Mouse (Mus musculus) thymus, postnatal 0 days (tissue): ENCODE data around the gene Lig4. TPM values are rescaled to one million over a fixed set of nuclear protein-coding genes. Genes with fewer than 3 reads are reported as not detected.

Experiments
- DNase-seq: peaks from one replicate; pipeline ENCODE4 v3.0.0-alpha.2; 2015; ENCODE audit warnings: low spot score
- polyA plus RNA-seq: library from polyadenylated mRNA; unstranded; fragments of >200 nt; fragmentation: Nextera tagmentation; extraction: Ambion mirVana; gene quantifications from 2 replicates; pipeline ENCODE4 v1.2.1, GENCODE M21; 2015

Gene Lig4
- polyA plus RNA-seq, result 34.4 and 36.5 TPM in 2 replicates

DNA sequence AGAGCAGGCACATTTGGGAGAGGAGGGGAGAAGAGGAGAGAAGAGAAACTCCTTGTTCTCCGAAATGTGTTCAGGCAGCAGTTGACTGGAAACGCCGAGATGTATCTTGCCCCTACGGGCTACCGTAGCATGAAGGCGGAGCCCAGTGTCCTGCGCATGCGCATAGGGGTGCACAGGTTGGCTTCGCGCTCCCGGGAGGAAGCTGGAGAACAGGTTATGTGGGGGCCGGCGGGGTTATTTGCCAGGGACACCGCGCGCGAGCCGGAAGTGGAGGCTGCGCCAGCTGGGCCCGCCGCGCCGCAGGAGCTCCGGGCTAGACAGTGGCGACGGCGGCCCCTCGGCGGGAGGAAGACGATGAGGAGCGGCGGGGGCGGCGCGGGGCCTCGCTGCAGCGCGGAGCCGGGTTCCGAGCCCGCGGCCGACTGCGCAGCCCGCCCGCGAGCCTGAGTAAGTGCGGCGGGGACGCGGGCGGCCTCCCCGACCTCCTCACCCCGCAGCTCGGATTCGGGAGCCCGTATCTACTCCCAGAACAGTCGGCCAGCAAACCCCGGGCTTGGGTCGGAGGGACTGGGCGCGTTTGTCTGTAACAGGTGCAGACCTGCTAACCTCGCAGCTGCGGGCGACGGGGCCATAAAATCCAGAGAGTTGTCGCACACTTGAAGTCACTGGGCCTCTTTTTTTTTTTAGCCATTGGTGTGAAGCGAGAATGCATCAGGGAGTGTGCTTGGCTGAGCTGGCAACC, at the start of gene Lig4, which contains the start of gene Abhd13:
Gene Lig4 (minus strand): TSS at position 114 of the 742 bp plus-strand sequence.
Gene Abhd13 (plus strand): TSS at position 135 of the 742 bp plus-strand sequence.
- DNase-seq, result peak; percentile 99

DNA sequence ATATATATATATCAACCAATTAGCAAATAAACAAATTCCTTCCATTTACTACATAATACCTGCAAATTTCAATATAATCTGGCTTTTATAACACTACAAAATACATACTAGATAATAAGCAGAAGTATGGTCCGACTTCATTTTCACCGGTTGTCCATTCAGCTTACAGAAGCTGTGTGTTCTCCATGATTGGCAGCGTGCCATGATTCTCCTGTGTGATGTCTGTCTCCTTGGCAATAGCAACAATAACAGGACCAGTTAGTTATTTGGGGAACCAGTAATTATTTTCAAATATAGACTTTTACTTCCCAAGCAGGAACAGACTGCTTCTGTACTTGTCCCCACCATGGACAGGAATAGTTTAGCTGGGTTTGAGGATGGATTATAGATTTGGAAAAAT, 39.7 kb upstream of the Lig4 start:
- DNase-seq, result no peak

DNA sequence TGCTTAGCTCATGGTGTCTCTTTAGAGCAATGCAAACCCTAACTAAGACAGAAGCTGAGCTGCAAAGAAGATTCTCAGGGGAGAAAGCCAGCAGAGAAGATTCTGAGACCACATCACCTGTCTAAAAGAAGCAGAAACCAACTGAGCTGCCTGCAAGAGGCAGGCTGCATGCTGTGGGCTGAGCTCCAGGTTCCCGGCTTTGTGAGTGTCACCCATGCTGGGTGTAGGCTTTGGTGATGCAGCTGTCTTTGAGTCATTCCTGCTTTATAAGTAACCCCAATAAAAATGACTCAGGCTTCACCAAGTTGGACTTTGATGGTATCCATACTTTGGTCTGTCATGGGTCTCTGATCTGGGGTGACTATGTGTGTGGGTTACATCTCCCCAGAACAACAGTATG, 38.8 kb upstream of the Lig4 start:
- no peak for DNase-seq

DNA sequence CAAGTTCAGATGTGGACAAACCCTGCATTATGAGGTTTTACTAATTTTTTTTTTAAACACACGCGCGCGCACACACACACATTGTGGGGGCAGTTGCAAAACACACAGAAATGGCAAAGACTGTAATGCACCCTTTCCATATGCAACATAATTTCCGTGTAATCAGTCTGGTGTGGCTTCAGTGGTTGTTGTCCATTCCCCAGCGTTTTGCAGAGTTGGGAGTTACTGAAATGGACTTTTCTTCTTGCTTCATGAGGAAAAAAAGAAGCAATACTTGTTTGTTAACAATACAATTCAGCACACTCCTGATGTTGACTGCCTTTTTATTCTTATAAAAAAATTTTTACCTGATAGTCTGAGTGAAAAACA, 30.2 kb upstream of the Lig4 start:
- no peak for DNase-seq

DNA sequence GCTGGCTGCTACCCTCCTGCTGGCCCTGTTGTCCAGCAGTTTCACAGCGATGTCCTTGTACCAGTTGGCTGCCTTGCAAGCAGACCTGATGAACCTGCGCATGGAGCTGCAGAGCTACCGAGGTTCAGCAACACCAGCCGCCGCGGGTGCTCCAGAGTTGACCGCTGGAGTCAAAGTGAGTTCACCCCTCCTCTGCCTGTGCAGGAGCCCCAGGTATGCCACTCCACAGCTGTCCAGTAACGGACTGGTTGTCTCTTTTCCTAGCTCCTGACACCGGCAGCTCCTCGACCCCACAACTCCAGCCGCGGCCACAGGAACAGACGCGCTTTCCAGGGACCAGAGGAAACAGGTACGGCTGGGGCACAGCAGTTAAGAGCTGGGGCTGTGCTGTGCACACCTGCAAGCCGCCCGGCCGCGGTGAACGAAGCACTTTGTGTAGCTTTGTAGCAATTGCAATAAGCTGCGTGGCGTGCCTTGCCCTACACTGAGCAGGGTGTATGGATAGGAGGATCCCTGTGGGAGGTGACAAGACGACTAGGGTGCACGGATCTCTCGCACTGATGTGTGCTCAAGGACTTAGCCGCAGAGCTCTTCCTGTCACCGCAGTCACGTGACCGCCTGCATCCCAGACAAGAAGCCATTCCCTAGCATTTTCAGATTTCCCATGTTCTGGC, 29.6 kb upstream of the Lig4 start:
- no peak for DNase-seq

DNA sequence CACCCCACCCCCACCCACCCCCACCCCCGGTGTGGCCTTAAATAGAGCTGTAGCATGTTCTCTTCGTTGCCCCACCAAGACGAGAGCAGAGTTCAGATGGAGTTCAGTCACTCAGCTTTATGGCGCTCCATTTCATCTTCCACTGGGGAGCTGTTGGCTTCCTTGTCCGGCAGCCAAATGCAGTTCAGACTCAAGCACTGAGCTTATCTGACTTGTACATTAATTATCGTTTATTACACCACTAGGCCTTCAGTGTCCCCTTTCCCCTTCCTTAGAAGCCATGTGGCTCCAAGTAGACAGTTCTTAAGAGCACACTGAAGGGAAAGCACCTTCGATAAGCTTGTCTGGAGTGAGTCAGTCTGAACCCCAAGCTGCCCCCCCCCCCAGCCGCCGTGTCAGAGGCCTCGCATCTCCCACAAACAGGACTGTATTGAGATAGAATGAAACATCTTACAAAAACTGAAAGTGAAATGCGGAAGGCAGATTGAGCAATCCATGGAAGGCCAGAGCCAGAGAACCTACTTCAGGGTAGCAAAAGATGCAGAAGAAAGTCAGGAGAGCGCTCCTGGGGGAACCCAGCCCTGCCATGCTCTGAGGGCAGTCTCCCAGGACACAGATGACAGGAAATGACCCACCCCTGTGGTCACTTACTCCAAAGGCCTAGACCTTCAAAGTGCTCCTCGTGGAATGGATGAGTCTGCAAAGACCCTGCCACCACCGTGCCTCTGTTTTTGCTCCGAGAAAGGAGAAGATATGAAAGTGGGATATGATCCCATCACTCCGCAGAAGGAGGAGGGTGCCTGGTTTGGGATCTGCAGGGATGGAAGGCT, 28.9 kb upstream of the Lig4 start, which contains the start of gene Tnfsf13b:
Gene Tnfsf13b (plus strand): TSS at position 312 of the 830 bp plus-strand sequence.
- no peak for DNase-seq

DNA sequence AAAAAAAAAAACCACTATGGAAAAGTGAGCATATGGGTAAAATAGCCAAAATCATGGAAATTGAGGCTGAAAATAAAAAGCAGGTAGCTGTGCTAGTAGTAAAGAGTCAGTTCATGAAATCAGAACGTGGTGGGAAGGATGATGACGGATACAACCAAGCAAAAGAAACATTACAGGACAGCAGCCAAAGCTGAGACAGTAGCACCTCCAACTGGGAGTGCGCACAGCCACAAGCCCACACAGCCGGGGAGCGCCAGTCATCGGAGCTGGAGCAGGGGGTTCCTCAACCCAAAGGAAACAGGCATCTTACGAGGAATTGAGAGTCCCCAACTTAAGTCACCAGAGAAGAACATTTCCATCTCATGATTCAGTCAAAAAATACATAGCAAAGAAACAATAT, 26.6 kb upstream of the Lig4 start:
- no peak for DNase-seq

DNA sequence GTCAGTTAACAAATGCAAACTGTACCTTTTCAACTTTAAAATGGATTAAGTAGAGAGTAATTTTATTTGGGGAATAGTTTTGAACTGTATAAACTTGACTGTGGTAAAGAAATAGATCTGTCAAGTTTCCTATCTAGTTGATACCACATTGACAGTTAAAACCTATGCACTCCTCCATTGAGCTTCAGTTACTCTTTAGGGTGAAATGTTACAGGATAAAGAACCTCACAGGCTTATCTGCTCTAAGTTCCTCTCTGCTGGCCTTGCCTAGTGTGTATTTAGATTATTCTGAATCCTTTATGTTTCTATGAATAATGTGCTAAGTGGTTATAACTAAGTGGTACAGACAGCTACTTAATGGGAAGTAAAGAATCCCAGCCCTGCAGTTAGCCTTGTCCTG, 2.7 kb upstream of the Lig4 start:
- no peak for DNase-seq

DNA sequence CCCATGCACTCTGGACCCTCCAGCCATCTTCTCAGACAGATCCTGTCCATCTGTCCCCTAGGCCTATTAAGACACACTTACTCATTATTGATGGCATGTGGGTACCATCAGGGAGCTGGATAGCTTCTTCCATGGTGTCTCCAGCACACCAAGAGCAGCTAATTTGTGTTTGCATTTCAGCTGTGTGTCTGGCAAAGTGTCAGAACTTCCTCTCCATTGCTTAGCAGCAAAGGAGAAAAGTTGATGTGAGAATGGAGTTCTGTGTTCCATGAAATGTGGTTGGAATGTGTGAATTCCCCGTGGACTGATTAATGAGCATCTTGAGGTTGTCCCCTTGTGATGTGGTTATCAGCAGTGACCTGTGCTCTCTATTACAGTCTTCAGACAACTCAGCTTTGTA, 2.3 kb upstream of the Lig4 start:
- no peak for DNase-seq

DNA sequence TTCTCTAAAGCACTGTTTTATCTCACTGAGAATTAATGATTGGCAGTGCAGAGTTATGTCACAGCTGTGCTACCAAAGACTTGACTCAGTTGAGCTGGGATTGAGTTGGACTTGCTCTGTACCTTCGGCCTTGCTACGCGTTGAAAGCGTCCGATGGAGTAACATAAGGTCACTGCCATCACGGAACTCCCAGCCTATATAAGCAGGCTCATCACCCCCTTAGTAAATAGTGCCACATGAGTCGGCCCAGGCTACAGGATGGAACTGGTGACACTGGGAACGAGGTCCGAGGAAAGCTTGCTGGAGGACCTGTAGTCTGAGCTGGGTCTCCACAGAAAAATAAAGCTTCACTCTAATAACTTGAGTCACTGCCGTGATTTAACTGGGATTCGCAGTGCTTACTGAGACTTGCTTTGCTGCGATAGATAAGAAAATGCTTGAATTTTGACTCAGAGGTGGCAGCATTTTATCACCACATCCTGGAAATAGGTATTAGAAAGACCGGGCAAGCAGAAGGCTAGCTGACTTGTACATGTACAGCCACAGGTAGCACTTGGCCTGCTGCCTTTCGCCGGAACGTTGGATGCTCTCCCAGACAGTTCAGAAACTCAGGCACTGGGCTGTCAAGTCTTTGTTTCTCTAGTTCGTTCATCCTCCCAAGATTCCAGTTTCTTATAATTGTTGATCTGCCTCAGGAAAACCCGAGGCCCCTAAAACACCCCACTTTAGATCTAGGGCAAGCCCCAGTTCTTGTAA, 1.2 kb upstream of the Lig4 start:
- DNase-seq, result peak; percentile 9

DNA sequence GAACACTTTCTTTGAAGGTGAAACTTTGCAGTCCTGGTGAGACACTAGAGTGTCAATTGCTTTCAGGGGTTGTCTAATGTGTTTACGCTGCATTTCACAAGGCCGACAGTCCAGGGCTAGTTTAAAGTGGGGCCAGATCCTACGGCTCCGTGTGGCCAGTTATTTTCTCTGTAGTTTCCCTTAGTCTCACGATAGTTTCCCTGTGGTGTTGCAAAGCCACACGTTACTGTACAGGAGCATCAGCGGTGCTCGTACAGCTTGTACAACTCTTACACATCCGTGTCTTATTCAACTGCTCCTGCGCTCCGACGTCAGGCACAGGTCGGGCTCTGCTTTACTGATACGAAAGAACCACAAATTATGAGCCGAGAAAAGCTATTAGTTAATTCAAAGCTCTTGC, 470 bp downstream of the Lig4 start:
- DNase-seq, result peak; percentile 23

DNA sequence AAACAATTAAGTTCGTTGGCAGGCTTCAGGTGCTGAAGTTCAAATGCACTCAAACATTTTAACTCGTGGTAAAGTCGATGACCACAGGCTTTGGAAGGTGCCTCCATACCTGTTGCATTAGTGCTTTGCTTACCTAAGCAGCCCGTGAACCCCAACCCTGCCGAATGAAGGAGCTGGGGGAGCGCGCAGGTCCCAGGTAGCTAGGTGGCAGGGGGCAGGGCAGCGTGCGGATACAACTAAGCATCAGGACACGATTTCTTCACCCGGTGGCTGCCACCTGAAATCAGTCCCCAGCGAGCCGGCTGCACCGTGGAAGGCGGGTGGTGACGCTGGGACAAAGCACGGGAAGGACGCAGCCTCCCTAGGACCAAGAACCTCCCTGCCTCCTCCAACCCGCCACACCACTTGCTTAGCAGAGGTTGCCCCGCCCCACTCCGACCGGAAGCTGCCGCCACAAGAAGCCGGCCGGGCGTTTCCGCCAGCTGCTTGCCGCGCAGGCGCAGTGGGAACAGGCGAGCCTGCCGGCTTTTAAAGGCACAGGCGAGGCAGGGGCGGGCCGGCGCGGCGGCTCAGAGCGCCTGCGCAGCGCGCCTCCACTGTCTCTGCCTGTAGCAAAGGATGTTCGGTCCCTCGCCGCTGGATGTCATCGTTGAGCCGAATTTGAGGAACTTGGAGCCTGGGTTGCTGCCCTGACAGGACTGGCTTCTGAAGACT, 1.4 kb downstream of the Lig4 start:
- DNase-seq, result peak; percentile 99

DNA sequence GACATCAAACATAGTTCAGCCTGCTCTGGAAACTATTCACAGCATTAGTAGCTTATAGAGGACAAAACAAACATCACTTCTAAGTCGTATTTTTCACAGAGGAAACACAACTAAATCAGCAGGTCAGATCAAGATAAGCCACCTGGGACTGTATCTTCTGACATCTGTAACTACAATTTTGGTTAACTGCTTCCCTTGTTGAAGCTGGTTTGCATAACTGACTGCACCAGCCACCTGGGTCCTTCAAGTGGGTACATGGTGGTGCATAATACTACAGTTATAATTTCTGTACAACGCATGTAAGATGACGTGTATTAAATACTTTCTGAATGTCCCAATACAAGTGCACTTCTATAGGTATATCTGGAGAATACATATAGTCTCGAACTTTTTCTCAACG, 2.2 kb downstream of the Lig4 start:
- peak; percentile 81 for DNase-seq

DNA sequence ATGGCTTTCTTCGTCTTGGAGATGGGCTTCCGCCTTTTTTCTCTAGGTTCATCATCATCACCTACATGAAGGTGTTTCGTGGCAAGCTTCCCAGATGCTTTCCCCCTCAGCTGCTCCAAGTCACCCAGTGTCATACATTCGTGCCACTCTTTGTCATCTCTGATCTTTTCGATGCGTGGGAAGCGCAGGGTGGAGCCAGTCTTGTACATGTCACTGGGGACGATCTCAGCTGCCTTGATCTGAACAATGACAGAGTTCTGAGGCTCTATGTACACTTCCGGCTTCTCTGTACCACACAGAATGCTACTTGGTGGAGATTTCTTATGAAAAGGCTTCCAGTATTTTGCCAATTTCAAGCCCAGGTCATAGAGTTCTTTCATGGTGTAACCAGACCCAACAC, 5.6 kb downstream of the Lig4 start:
- peak; percentile 18 for DNase-seq

DNA sequence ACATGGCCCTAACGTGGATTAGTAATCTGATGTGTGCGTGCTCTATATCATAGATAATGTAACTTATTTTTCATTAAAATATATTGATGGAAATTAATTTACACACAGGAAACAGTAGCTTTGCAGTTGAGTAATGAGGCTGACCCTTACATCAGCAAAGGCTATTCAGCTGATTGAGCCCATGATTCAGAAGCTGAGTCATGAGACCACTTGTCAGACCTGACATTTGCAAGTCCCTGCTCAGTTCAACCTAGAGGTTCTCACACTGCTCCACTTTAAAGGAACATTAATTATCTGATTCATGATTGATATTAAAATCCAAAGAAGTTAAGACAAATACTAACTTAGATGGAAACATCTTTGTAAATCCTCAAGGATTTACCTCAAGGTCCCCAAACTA, 17.6 kb downstream of the Lig4 start:
- no peak for DNase-seq

DNA sequence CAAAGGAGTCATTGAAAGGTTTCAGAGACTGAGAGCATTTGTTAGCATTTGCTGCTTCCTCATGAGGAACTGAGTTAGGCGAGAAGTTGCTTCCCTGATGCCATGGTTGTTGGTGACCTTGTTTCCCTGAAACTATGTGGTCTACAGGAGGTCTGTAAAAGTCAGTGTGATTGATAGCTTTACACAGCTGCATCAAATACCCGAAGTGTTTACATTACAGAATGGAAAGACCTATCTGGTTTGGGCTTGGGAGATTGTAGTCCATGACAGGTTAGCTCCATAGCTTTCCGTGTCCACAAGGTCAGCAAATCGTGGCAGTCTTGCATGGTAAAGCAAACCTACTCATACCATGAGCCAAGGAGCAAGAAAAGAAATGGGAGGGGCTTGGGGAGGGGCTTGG, 19.1 kb downstream of the Lig4 start:
- no peak for DNase-seq

DNA sequence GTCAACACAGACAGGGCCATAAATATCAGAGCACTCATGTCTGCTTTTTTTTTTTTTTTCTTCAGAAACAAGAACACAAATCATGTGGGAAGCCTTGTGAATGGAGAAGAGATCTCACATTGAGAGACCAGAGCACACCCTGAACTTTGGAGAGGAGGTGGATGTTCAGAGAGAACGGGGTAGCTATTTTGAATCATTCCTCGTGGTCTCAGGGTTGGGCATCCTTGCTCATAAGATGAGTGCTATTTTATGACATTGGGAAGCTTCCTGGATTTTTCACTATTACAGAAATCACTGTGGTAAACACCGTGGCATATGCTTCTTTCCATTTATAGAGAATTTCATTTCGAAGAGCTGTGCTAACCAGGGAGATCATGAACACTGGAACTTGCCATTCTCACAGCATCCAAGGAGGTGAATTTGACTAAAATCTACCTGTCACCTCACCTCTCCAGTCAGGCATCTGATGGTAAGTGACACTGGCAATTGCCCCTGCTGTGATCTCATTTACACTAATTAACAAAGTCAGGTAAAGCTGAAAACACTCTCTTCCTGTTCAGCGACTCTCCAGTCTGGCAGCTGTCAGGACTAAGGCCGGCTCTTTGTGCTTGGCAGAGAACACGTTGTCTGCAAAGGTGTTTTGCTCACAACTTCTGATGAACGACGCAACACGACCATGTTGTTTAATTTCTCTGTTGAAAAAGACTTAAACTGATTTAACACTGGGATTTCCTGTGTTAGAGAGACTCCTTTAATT, 28.2 kb downstream of the Lig4 start:
- no peak for DNase-seq

DNA sequence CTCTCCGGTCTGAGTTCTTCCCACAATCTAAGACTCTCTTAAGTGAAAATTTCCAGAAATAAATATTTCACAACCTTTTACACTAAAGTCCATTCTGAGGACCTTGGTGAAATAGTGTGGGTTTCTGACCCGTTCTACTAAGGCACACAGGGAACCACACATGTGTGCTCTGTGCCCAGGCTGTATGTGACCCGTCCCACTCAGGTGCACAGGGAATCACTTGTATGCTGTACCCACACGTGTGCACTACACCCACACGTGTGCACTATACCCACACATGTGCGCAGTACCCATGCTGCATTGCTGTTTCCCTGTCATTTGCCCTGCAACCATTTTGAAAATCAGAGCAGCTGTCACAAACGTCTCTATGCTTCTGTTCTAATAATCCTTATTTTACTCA, 41.9 kb downstream of the Lig4 start:
- no peak for DNase-seq

DNA sequence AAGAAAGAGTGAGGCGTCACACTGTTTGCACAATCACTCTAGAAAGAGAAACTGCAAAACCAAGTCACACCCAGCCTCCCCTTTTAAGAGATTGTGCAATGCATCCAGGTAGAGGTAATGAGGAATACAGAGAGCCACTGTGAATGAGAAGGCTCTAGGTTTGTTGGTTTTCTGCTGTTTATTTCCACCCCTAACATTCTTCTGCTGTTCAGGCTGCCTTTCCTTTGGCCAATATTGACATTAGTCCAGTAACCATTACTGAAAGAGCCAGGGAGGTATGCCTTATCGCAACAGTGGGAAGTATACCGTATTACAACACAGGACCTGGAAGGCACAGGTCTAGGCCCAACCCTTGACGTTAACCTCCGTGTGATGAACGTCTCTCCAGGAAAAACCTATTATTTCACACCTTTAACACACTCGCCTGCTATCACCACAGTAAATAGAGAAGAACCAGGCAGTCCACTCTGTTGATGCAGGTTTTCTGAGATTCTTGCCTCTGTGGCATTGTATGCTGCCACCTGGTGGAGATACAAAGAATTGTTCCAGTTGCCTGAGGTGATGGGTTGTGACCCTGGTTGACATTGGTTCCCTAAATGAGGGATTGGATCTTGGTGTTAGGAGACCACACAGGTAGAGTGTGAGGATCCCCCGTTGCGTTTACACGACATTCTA, 42.5 kb downstream of the Lig4 start:
- peak; percentile 62 for DNase-seq
